Mouse (Mus musculus) kidney, postnatal 25 days (tissue): ENCODE measurements at regions not wholly inside any gene's neighbourhood (a gene's known extent, or its start where the extent isn't known, plus 50 kb on each side); places are given as distances from the start of the nearest gene placed in this dataset.

ENCODE experiments used
- DNase-seq, 2 experiments: peaks; one replicate each; pipeline ENCODE4 v3.0.0; 2021; ENCODE audit warnings: mixed read lengths in 2 of 2

DNA sequence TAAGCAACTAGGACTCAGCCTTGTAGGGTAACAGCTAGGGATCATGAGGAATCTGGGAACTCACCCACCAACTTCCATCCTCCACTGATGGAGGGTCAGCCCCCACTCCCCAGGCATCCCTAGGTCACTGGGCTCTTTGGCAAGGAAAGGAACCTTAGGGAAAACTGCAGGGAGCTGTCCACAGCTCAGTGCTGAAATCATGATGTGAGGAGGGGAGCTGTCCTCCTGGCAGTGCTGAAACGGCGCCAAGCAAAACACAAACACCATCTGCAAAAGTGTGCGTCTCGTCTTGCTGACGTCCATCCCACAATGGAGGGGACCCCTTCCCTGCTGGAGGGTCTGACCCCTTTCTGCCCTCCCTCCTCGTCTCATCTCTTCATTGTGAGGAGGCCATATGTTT, 68.6 kb upstream of the Rph3a start:
- DNase-seq = peak; percentile 64 to 85

DNA sequence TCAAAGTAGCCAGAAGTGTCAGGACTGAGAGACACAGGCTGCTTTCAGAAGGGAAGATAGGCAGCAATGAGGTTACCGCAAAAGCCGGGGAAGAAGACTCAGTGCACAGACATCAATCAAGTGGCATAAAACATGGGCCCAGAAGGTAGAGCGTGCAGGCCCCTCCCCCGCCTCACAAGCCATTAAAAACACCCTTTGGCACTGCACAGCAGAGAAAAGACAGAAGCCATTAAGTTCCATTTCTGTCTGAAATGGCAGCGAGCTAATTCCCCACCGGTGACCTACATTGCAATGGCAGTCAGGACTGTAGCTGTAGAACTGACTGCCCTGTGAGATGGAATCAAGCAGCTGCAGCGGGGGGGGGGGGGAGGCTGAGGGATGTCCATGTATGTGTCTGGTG, 66.8 kb upstream of the Rph3a start:
- no peak for DNase-seq

DNA sequence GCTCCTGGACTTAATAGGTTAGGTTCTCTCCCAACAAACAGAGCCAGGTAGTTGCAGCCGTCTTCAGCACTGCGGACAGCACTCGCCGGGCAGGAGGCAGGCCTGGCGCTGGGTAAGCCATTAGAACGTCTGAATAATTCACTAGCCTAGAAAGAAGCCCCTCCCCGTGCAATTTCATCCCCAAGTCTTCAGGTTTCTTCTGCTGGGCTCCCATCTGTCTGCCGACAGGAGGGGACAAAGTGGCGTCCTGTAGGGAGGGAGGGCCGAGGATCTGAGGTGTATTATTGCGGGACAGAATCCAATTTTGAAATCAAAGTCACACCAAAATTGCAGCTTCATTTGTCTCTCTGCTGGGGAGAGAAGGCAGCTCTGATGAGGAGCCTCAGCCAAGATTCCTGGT, 58.9 kb upstream of the Rph3a start:
- DNase-seq = peak; percentile 11 to 36

DNA sequence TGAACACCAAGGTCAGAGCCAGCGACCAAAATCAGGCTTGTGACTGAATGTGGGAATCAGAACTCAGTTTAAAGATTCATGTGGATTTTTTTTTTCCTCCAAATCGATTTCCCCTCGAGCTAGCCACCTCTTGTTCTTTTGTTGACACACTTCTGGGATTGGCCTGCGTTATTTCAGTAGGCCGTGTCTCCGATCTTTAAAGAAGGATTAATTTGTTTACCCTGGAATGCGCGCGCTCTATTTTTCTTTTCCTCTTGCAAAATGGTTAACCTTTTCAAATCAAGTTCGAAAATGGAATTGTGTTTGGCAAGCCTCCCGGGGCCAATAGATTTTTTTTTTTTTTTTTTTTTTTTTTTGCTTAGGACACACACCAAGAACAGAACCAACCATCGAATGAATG, 54.8 kb upstream of the Rph3a start:
- DNase-seq = no peak

DNA sequence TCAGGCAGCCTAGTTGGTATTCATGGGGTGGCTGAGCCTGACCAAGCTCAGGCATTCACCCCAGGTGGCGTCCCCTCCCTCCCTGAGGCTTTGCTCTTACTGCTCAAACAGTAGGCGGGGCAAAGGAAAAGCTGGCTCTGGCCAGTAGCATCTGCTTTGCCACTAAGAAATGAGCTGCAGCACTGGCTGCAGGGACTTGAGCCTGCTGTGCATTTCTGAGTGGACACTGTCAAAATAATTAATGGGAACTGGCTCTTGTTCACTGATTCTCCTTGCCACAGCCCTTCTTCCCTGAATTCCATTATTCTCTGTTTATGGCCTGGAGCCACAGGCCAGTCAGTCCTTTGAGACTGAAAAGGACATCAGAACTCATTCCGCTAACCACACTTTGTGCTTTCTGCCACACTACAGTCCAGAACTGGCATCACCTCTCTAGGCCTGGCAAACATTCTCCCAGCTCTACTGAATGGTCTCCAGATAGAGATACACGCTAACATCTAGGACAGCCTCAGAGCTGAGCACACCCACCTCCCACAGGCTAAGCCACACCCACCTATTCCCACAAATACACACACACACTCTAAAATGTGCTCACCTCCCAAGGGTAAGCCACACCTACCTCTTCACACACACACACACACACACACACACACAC, 53.2 kb upstream of the Rph3a start:
- DNase-seq = peak; percentile 11 to 41

DNA sequence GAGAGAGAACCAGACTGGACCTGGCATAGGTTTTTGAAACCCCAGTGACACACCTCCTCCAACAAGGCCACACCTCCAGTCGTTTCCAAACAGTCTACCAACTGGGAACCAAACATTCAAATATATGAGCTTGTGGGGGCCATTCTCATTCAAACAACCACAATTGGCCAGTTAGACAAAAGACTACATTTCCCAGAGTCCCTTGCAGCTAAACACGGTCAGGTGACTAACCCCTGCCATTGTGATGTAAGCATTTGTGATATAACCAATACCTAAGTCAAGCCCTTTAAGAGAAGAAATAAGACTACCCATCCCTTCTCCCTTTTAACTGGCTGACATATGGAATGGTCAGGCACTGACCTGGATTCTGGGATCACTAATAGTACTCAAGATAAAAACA, 51.8 kb upstream of the Rph3a start:
- DNase-seq = no peak
